Mouse (Mus musculus) heart, adult 2 months (tissue): ENCODE measurements around the gene Nthl1.

Experiments
- CTCF ChIP-seq: fragments of 200-600 bp; IDR thresholded peaks from 2 replicates; pipeline ENCODE4 v1.8.1; 2022; ENCODE audit warnings: antibody characterized with exemption, mild to moderate bottlenecking, moderate library complexity
- POLR2A ChIP-seq: fragments of 200-500 bp; IDR thresholded peaks from 2 replicates; pipeline ENCODE4 v1.6.1; 2011; ENCODE audit warnings: mild to moderate bottlenecking, low read depth, low read length, control low read depth; ENCODE audit not compliant: insufficient read depth

DNA sequence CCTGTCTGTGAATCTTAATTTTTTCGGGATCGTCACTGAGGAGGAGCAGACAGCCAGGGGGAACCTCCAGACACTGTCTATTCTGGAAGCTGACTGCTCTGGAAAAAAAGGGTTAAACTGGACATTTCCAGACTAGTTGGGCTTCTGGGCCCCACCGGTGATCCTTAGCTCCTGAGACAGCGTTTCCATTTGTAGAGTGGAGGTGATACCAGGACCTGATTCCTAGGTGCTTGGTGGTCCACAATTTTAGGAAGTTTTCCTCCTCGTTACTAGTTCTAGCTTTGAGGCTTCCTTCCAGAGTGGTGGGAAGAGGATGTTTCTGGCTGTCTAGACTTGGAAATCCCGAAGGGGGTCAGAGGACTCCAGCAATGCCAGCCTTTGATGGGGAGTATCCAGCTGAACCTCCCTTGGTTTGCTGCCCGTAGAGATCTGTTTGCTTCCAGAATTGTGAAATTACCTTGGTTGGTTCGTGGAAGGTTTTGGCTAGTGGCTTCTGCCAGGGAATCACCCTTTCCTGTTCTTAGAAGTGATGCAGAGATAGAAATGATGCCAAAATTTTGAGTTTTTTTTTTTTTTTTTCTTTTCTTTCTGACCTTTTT, 37.9 kb downstream of the Nthl1 start:
- no peak for TF ChIP-seq POLR2A
- no peak for TF ChIP-seq CTCF
